Mouse (Mus musculus): ENCODE results near the gene Mrln. TPM values are rescaled to one million over a fixed set of nuclear protein-coding genes. Genes with fewer than 3 reads are reported as not detected.

The Mrln gene
- polyA plus RNA-seq, 1 experiment from 2014 or later = 1.5 TPM

DNA sequence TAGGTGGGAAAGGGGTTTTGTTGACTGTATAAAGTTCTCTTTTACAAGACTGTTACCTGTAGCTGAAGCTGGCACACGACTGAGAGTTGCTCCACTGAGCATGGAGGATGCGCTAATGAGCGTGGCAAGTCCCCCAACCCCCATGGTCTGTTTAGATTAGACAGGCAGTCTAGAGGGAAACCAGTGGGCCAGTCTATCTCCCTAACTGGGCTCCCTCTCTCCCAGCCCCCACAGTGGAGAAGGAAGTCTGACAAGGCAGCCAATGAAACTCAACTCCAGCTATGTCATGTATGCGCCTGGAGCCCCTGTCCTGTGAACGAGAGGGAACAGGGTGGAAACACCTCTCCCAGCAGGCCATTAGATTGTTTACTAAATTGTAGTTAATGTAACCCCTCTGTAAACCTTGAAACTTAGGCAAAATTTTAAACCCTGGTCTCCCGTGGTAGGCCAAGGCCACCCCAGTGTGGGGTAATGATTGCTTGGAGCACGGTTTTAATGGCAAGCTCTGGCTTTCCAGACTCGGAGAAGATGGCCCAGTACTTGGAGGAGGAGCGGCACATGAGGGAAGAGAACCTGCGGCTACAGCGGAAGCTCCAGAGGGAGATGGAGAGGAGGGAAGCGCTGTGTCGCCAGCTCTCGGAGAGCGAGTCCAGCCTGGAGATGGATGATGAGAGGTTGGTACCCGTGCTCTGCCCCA, 29.8 kb upstream of the Mrln start:
- 73% methylated on average over 15 of the region's 16 CpGs for WGBS
- Histone ChIP-seq H3K27ac (peak overlapping the region; percentile 30; the same call in 1 of the 2 replicates), H3K36me3 (peaks cover 53% of the 10 kb centered on the region), H3K9ac (no peak overlapping the region), H3K4me2 (no peak overlapping the region), H3K9me3 (no peaks in the 10 kb centered on the region), H3K4me3 (no peak overlapping the region), H3K27me3 (no peaks in the 10 kb centered on the region), H3K4me1 (replicated peaks) (0 out of 2 replicates have a peak, but pooled peaks cover 5% of the 10 kb centered on the region)
- ATAC-seq (ENCODE audit: low FRiP score) = no peak

DNA sequence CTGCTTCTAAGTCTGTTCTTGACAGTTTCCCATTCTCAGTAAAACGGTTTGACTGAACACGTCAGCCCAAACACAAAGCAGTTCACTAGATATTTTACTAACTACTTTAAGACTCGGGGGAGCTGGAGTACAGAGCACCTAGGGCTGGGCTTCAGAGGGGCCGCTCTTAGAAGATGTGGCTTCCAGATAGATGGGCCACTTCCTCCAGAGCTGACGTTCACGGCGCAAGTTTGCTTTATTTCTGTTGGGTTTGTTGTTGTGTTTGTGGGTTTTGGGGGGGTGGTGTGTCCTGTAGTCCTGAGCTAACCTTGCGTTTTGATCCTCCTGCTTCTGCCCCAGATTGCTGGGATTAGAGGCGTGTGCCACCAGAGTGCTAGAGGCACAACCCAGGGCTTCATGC, 23.7 kb upstream of the Mrln start:
- H3K4me2 ChIP-seq = no peak overlapping the region
- H3K4me1 ChIP-seq (replicated peaks) = peaks cover 16% of the 10 kb centered on the region
- H3K9ac ChIP-seq = no peak overlapping the region
- H3K36me3 ChIP-seq = peaks cover 43% of the 10 kb centered on the region
- no peak overlapping the region for H3K27ac ChIP-seq
- H3K4me3 ChIP-seq = no peak overlapping the region
- no peaks in the 10 kb centered on the region for H3K27me3 ChIP-seq
- no peaks in the 10 kb centered on the region for H3K9me3 ChIP-seq
- WGBS = 92% methylated on average over 9 of the region's 9 CpGs
- ATAC-seq (ENCODE audit: low FRiP score) = no peak

DNA sequence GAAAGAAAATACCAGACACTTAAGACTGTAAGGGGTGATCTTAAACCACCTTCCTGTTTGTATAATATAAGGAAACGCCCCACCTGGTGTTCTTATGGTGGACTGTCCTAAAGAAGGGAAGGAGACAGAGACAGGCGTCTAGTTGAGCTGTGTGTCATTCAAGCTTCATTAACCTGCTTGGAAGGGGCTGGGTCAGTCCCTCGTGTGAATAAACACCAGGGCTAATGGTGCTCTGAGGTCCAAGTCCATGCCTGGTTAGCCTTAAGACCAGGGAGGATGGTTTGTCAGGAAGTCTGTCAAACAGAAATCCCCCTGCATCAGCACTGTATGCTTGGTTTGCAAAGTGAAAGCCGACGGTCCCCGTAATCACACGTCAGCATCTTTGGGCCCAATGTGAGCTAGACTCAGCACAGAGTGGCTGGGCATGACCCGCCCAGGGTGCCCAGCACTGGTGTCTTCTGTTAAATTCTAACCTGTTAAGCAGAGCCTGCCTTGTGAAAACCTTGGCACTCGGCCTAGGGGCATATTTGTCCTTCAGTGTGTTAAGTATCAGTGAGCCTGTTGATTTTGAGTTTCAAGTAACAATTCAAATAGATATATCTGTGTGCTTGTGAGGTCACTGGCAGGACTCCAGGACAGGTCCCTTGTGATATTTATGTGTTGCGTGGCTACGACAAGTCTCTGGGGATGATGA, 23.0 kb upstream of the Mrln start:
- 87% methylated on average over 11 of the region's 11 CpGs for WGBS
- H3K4me1 ChIP-seq (replicated peaks) = peaks cover 16% of the 10 kb centered on the region

DNA sequence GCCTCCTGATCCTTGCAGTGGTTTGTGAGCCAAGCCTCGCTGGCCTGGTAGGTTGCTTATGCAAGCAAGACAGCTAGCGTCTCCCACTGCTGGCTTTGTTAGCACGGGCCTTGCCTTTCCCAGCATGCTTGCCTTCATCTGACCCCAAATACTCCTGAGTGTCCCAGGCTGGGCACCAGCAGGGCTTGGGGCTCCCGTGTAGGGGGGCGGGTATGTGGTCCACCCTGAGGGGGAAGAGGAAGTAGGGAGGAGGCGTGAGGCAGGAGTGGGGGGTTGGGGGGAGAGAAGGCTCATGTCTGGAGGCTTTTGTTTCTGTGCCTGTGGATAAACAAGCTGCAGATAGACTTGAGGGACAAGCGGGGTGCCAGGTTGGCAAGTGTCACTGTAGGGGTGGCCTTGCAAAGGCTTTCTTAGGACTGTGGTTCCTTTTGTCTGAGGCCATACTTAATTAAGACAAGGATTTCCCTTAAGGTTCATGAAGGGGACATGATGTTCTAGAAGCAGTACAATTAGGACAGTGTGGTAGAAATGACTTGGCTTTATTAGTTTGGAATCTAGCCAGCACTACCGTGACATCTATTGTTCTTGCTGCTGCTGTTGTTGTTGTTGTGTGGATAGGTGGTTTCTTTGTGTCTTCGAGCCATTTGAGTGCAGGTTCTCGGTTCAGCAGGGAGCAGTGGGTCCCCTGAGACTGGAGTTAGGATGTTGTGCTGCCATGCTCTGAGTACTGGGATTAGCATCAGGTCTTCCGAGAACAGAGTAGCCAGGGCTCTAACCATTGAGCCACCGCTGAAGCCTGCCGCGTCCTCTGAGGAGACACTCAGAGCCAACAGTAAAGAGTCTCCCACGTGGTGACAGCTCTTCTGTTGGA, 21.0 kb upstream of the Mrln start:
- no peak overlapping the region for H3K4me3 ChIP-seq

More for the DNA sequence above, 23.0 kb upstream of the Mrln start:
- Histone ChIP-seq H3K9ac (no peak overlapping the region), H3K4me3 (no peak overlapping the region), H3K27ac (no peak overlapping the region), H3K4me2 (no peak overlapping the region), H3K27me3 (no peaks in the 10 kb centered on the region), H3K36me3 (peaks cover 38% of the 10 kb centered on the region), H3K9me3 (no peaks in the 10 kb centered on the region)
- ATAC-seq (ENCODE audit: low FRiP score) = no peak

DNA sequence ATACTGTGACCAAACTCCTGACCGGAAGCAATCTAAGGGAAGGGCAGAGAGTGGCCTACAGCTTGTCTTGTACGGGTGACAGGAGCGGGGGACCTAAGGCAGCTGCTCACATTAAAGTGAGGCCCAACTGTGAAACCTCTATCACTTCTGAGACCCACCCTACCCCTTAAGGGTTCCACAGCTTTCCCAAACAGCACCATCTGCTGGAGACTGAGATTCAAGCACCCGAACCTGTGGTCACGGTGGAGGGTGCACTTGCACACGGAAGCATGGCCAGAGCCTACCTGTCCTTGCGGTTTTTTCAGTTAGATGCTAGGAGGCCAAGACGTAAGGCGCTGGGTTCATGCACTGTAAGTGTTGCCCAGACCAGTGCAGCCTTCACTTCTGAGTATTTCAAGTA, 18.3 kb upstream of the Mrln start:
- no peaks in the 10 kb centered on the region for H3K27me3 ChIP-seq
- peaks cover 16% of the 10 kb centered on the region for H3K4me1 ChIP-seq (replicated peaks)
- no peak overlapping the region for H3K4me3 ChIP-seq
- WGBS = 80% methylated on average over 9 of the region's 9 CpGs
- ATAC-seq (ENCODE audit: low FRiP score) = no peak
- peaks cover 40% of the 10 kb centered on the region for H3K36me3 ChIP-seq
- no peak overlapping the region for H3K27ac ChIP-seq
- no peak overlapping the region for H3K9ac ChIP-seq
- H3K9me3 ChIP-seq = no peaks in the 10 kb centered on the region
- no peak overlapping the region for H3K4me2 ChIP-seq

More for the DNA sequence above, 21.0 kb upstream of the Mrln start:
- Histone ChIP-seq H3K27me3 (no peaks in the 10 kb centered on the region), H3K27ac (peak overlapping the region; percentile 81), H3K4me2 (no peak overlapping the region), H3K36me3 (peaks cover 37% of the 10 kb centered on the region), H3K9me3 (no peaks in the 10 kb centered on the region), H3K9ac (no peak overlapping the region), H3K4me1 (replicated peaks) (peaks cover 16% of the 10 kb centered on the region)
- 55% methylated on average over 15 of the region's 15 CpGs for WGBS
- ATAC-seq (ENCODE audit: low FRiP score) = no peak; the same call in 1 of the 2 replicates

DNA sequence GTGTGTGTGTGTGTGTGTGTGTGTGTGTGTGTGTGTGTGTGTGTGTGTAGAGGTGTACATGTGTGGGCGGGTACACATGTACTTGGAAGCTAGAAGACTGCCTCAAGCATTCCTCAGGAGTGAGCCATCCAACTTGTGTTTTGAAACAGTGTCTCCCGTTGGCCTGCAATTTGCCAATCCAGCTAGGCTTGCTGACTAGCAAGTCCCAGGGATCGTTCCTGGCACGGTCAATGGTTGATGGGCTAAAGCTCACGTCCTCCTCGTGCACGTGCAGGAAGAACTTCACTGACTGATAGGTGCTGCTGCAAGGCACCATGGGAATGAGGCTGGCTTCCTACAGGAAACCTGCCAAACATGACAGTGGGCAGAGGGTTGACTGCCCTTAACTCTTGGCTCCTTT, 17.9 kb upstream of the Mrln start:
- H3K36me3 ChIP-seq = peaks cover 38% of the 10 kb centered on the region
- H3K9ac ChIP-seq = no peak overlapping the region
- peaks cover 16% of the 10 kb centered on the region for H3K4me1 ChIP-seq (replicated peaks)
- H3K4me2 ChIP-seq = no peak overlapping the region
- no peak overlapping the region for H3K4me3 ChIP-seq
- no peak overlapping the region for H3K27ac ChIP-seq
- no peaks in the 10 kb centered on the region for H3K9me3 ChIP-seq
- no peak for ATAC-seq (ENCODE audit: low FRiP score)
- WGBS = 97% methylated on average over 7 of the region's 7 CpGs
- H3K27me3 ChIP-seq = no peaks in the 10 kb centered on the region

DNA sequence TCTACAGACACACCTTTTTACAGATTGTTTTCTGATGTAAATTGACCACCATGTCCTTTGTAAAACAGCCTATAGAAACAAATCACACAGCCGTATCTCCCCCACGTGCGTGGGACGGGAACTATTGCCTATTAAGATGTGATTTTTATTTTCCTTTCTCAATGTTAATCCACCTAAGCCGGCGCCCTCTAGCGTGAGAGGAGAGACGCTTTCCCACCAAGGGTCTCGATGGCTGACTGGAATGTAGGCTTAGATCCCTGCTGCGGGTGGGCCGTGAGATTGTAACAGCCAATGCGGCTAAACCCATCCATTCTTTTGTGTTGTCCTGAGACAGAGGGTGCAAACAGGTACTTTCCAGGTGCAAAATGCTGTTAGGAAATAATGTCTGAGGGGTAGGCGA, 14.6 kb upstream of the Mrln start:
- H3K4me1 ChIP-seq (replicated peaks) = no peaks in the 10 kb centered on the region
- no peak overlapping the region for H3K27ac ChIP-seq
- ATAC-seq (ENCODE audit: low FRiP score) = no peak
- H3K9me3 ChIP-seq = no peaks in the 10 kb centered on the region
- no peak overlapping the region for H3K4me3 ChIP-seq
- H3K36me3 ChIP-seq = peaks cover 44% of the 10 kb centered on the region
- H3K4me2 ChIP-seq = no peak overlapping the region
- H3K27me3 ChIP-seq = no peaks in the 10 kb centered on the region
- WGBS = 84% methylated on average over 13 of the region's 13 CpGs
- no peak overlapping the region for H3K9ac ChIP-seq

DNA sequence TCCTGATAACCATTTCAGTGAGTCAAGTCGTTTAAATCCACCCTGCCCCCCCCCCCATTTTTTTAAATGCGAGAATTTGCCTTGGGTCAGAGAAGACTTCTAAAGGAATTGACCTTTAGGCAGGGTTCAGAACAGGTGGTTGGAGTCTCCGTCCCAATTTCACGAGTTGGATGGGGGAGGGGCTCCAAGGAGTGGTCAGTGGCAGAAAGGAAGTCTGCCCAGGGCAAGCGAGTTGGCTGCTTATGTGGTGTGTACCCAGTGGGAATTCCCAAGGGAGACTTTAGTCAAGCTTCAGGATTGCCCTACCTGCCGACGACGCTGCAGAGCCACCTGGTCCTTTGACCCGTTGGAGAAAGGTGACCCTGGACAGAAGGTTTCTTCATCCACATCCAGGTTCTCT, 10.2 kb upstream of the Mrln start:
- Histone ChIP-seq H3K9ac (no peak overlapping the region), H3K4me2 (no peak overlapping the region), H3K36me3 (peaks cover 20% of the 10 kb centered on the region), H3K27me3 (no peaks in the 10 kb centered on the region), H3K4me1 (replicated peaks) (no peaks in the 10 kb centered on the region), H3K4me3 (no peak overlapping the region), H3K9me3 (no peaks in the 10 kb centered on the region), H3K27ac (no peak overlapping the region)
- WGBS = 75% methylated on average over 9 of the region's 9 CpGs
- ATAC-seq (ENCODE audit: low FRiP score) = no peak

DNA sequence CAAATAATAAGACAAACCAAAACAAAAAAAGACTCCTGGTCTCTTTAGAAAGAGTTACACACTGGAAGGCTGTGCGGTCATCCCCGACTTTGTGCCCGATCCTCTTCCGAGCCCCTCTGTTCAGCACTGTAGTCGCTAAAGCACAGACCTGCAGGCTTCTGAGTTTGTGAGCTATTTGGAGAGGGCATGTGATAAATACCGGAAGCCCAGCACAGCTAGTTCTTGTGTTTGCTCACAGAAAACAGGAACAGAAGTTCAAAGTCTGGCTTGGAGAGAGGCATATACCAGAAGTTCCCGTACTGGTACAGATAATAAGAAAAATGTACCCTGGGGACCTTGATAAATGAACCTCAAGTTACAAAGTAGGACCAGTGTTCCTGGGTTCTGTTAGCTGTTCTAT, 9.2 kb upstream of the Mrln start:
- H3K36me3 ChIP-seq = peaks cover 10% of the 10 kb centered on the region
- H3K4me2 ChIP-seq = no peak overlapping the region
- ATAC-seq (ENCODE audit: low FRiP score) = no peak
- no peak overlapping the region for H3K4me3 ChIP-seq
- no peaks in the 10 kb centered on the region for H3K9me3 ChIP-seq
- H3K27ac ChIP-seq = no peak overlapping the region
- no peaks in the 10 kb centered on the region for H3K27me3 ChIP-seq
- no peaks in the 10 kb centered on the region for H3K4me1 ChIP-seq (replicated peaks)
- H3K9ac ChIP-seq = no peak overlapping the region
- 80% methylated on average over 7 of the region's 7 CpGs for WGBS

DNA sequence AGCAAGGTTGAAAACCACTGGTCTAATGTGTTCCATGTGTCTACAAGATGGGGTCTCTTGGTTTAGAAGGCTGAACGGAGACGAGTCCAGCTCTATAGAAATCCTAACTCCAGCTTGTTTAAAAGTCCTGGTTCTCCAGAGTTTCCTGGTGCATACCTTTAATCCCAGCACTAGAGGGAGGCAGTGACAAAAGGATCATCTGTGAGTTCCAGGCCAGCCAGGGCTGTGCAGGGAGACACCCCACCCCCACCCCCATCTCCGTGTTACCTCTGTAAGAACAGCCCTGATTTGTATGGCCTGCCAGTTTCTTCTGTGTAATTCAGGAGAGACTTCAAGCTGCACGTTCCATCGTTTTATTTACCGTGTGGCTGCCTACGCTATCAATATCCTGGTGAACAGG, 8.7 kb upstream of the Mrln start:
- no peak overlapping the region for H3K4me2 ChIP-seq
- 56% methylated on average over 7 of the region's 7 CpGs for WGBS
- H3K4me1 ChIP-seq (replicated peaks) = no peaks in the 10 kb centered on the region
- no peaks in the 10 kb centered on the region for H3K27me3 ChIP-seq
- no peak for ATAC-seq (ENCODE audit: low FRiP score)
- H3K9me3 ChIP-seq = no peaks in the 10 kb centered on the region
- no peak overlapping the region for H3K9ac ChIP-seq
- no peak overlapping the region for H3K27ac ChIP-seq
- peaks cover 10% of the 10 kb centered on the region for H3K36me3 ChIP-seq
- H3K4me3 ChIP-seq = no peak overlapping the region

DNA sequence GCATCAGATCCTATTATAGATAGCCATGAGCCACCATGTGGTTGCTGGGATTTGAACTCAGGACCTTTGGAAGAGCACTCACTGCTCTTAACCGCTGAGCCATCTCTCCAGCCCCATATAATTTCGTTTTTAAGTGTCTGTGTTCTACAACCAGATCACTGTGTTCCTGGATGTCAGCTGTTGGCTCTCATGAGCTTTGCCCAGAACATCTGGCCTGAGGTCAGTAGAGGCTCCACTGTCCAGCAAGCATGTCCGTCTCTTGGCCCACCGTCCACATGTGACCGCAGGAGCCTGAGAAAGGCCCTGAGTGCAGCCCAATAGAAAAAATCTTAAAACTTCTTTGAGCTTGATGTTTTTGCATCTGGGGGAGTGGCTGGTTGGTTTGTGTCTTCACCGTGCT, 7.8 kb upstream of the Mrln start:
- peaks cover 10% of the 10 kb centered on the region for H3K36me3 ChIP-seq
- no peak overlapping the region for H3K9ac ChIP-seq
- 88% methylated on average over 6 of the region's 6 CpGs for WGBS
- no peak overlapping the region for H3K27ac ChIP-seq
- peaks cover 7% of the 10 kb centered on the region; the same call in 1 of the 2 replicates for H3K4me1 ChIP-seq (replicated peaks)
- H3K9me3 ChIP-seq = no peaks in the 10 kb centered on the region
- ATAC-seq (ENCODE audit: low FRiP score) = no peak
- H3K4me2 ChIP-seq = no peak overlapping the region
- no peak overlapping the region for H3K4me3 ChIP-seq
- no peaks in the 10 kb centered on the region for H3K27me3 ChIP-seq

DNA sequence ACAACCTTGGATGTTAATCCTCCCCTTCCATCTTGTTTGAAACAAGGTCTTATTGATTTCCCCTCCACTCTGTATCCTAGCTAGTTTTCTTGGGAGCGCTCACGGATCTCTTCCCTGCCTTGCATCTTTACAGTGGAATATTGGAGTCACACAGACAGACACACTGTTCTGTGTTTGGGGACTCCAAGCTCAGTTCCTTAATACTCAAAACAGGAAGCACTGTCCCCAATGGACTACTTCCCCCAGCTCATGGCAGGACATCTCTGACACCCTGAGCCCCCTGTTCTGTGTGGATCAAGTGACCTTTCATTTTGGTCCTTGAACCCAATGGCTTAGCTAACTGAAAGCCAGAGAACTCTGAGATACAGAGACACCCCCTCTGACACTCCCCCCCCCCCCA, 6.9 kb upstream of the Mrln start:
- peaks cover 7% of the 10 kb centered on the region; the same call in 1 of the 2 replicates for H3K4me1 ChIP-seq (replicated peaks)
- 88% methylated on average over 2 of the region's 2 CpGs for WGBS

More for the DNA sequence above, 6.9 kb upstream of the Mrln start:
- H3K9me3 ChIP-seq = no peaks in the 10 kb centered on the region
- no peak for ATAC-seq (ENCODE audit: low FRiP score)
- no peak overlapping the region for H3K4me2 ChIP-seq
- H3K27ac ChIP-seq = no peak overlapping the region
- H3K36me3 ChIP-seq = peaks cover 8% of the 10 kb centered on the region
- H3K4me3 ChIP-seq = no peak overlapping the region
- no peaks in the 10 kb centered on the region for H3K27me3 ChIP-seq
- no peak overlapping the region for H3K9ac ChIP-seq

All from hindbrain, embryonic 13.5 days (tissue).